Mouse (Mus musculus) liver, adult 2 months (tissue): Measurements from ENCODE around the gene Il10rb.

Source experiments
- CTCF ChIP-seq: fragments of 200-500 bp; IDR thresholded peaks from 2 replicates; pipeline ENCODE4 v1.5.1; 2011; ENCODE audit warnings: low read depth, low read length, control low read depth
- POLR2A ChIP-seq: fragments of 200-500 bp; IDR thresholded peaks from 2 replicates; pipeline ENCODE4 v1.6.1; 2011; ENCODE audit warnings: low read length, control low read depth; ENCODE audit not compliant: insufficient read depth; ENCODE audit errors: extremely low read depth

DNA sequence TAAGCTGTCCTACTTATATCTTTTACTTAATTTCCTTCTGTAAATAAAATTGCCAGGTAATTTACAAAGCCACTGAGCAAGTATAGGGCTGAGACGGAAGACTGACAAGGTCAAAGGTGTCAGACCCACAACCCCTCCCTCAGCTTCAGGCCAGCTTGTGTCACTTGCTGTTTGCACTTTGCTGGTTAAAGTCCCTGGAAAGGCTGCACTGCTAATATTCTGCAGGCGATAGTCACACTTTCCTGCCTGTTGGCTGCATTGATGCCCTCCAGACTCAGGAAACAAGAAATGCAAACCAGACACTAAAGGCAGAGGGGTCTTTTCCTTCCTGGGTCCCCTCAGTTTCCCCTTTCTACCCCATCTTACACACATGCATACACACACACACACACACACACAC lies 44.0 kb upstream of the Il10rb start:
- TF ChIP-seq POLR2A (no peak), CTCF (no peak)
